Mouse (Mus musculus) adrenal gland, postnatal 25 days (tissue): ENCODE results near the gene Cplane1. TPM values are rescaled to one million over a fixed set of nuclear protein-coding genes. Genes with fewer than 3 reads are reported as not detected.

ENCODE experiments used
- DNase-seq: peaks from one replicate; pipeline ENCODE4 v3.0.0; 2021; ENCODE audit warnings: mixed read lengths
- total RNA-seq: library from RNA; stranded (reverse); gene quantifications from 2 replicates; pipeline ENCODE4 v1.2.3, GENCODE M21; 2021

Gene Cplane1
- total RNA-seq, 1 experiment from 2014 or later, result 13.6 TPM

- no peak for DNase-seq
Measured at GRCm38 (mm10) chr15:8302944-8303343, 134.0 kb downstream of the Cplane1 start.

GRCm38 (mm10) chr15:8305474-8305873 is 136.6 kb downstream of the Cplane1 start:
- no peak for DNase-seq

DNA sequence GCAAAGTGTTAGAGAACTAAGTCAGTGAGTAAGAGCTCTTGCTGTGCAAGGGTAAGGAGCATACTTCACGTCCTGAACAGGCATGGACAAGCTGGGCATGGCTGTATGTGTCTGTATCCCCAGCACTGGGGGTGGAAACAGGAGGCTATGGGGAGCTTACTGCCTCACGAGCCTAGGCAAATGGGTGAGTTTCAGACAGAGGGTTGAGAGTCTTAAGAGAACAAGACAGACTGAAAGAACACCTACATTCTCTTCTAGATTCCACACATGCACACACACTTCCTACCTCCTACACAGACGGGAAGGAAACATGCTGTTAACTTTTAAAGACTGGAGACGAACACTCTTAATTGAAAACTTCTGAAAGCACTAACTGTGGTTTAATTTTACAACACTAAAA is 148.5 kb downstream of the Cplane1 start:
- DNase-seq, result no peak

DNA sequence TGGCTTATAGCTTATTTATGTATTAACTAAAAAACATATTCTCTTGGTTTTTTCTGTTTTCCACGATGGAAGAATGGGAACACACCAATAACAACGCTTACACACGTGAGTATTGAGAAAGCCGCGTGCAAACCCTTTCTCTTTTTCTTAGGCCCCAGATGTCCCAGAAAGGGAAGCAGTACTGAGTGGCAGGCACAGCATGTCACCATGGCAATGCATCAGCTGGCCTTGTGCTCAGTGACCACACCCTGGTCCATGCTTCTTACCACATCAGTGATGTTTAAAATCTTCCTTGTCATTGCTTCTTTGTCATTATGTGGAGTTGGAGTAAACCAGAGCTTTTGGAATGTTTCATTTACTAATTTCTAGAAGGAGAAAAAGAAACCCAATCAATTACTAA is 150.3 kb downstream of the Cplane1 start:
- DNase-seq, result no peak

Other genes with a start within 250 kb of the Cplane1 start
- 32.0 and 35.8 TPM in 2 replicates for gene Wdr70, start 69.9 kb upstream of the Cplane1 start, total RNA-seq
- gene Nup155, start 59.8 kb upstream of the Cplane1 start, total RNA-seq, result 20.8 and 26.5 TPM in 2 replicates